Mouse (Mus musculus) MEL (cell line): ENCODE measurements around the gene Mrps21. TPM values are rescaled to one million over a fixed set of nuclear protein-coding genes. Genes with fewer than 3 reads are reported as not detected.
A peak's percentile ranks its signal among the peaks of the same experiment; 100 is the strongest.

ENCODE experiments used
- DNase-seq: peaks from one replicate; pipeline ENCODE4 v3.0.0; 2011; ENCODE audit warnings: low read depth, low spot score
- H3K27ac ChIP-seq: 2 replicates; pipeline ENCODE4 v1.5.1; 2012; ENCODE audit warnings: low read depth, mild to moderate bottlenecking, control low read depth, low read length, moderate library complexity; ENCODE audit not compliant: control insufficient read depth
- H3K27me3 ChIP-seq, 2 experiments: fragments of 150-350 bp in 1 of 2; sonication (generic) in 1 of 2; 2 replicates each; pipeline ENCODE4 v1.6.1; 2012; ENCODE audit warnings: low read length in 2 of 2, mild to moderate bottlenecking in 2 of 2, improper control_type of control experiment in 1 of 2, moderate library complexity in 1 of 2; ENCODE audit not compliant: insufficient read depth in 2 of 2, control insufficient read depth in 1 of 2
- H3K36me3 ChIP-seq, 2 experiments: 2 replicates each; pipeline ENCODE4 v1.6.1; 2012 to 2014; ENCODE audit warnings: low read length in 2 of 2, improper control_type of control experiment in 1 of 2, inconsistent platforms in 1 of 2, mild to moderate bottlenecking in 1 of 2; ENCODE audit not compliant: insufficient read depth in 2 of 2, control insufficient read depth in 1 of 2
- H3K4me1 ChIP-seq, 2 experiments: fragments of 150-350 bp in 1 of 2; sonication (generic) in 1 of 2; 2 replicates each; pipeline ENCODE4 v1.6.1; 2012; ENCODE audit warnings: low read length in 2 of 2, improper control_type of control experiment in 1 of 2, mild to moderate bottlenecking in 1 of 2; ENCODE audit not compliant: insufficient read depth in 2 of 2, control insufficient read depth in 1 of 2
- H3K4me3 ChIP-seq, 2 experiments: fragments of 150-350 bp in 1 of 2; sonication (generic) in 1 of 2; 2 replicates each; pipeline ENCODE4 v1.5.1; 2012; ENCODE audit warnings: low read depth in 2 of 2, low read length in 2 of 2, mild to moderate bottlenecking in 2 of 2, moderate library complexity in 2 of 2, control low read depth in 1 of 2, improper control_type of control experiment in 1 of 2; ENCODE audit not compliant: control insufficient read depth in 1 of 2, insufficient read depth in 1 of 2
- H3K79me2 ChIP-seq: 2 replicates; pipeline ENCODE4 v1.6.1; 2012; ENCODE audit warnings: mild to moderate bottlenecking, low read length, moderate library complexity; ENCODE audit not compliant: control insufficient read depth, poor library complexity, insufficient read depth
- H3K9ac ChIP-seq: 2 replicates; pipeline ENCODE4 v1.6.1; 2012; ENCODE audit warnings: low read depth, mild to moderate bottlenecking, control low read depth, low read length, moderate library complexity; ENCODE audit not compliant: control insufficient read depth, poor library complexity, severe bottlenecking
- H3K9me3 ChIP-seq: fragments of 150-350 bp; sonication (generic); replicated peaks from 2 replicates; pipeline ENCODE4 v1.6.1; 2012; ENCODE audit warnings: mild to moderate bottlenecking, low read length, improper control_type of control experiment, moderate library complexity; ENCODE audit not compliant: insufficient read depth
- CTCF ChIP-seq, 3 experiments: IDR thresholded peaks in 2 of 3; conservative IDR thresholded peaks in 1 of 3; 2 replicates each; pipeline ENCODE4 v1.5.1; 2011 to 2012; ENCODE audit warnings: low read length in 3 of 3, low read depth in 2 of 3, mild to moderate bottlenecking in 2 of 3, improper control_type of control experiment in 1 of 3, inconsistent platforms in 1 of 3, mixed read lengths in 1 of 3, moderate library complexity in 1 of 3; ENCODE audit not compliant: control insufficient read depth in 1 of 3, insufficient read depth in 1 of 3, poor library complexity in 1 of 3, severe bottlenecking in 1 of 3
- GATA1 ChIP-seq: IDR thresholded peaks from 2 replicates; pipeline ENCODE4 v1.6.1; 2011; ENCODE audit warnings: low read depth, low read length, improper control_type of control experiment
- HCFC1 ChIP-seq: IDR thresholded peaks from 2 replicates; pipeline ENCODE4 v1.6.1; 2012; ENCODE audit warnings: low read depth, mild to moderate bottlenecking, inconsistent platforms, low read length, improper control_type of control experiment, moderate library complexity
- KAT2A ChIP-seq: conservative IDR thresholded peaks from 2 replicates; pipeline ENCODE4 v1.6.1; 2012; ENCODE audit warnings: low read depth, low read length, improper control_type of control experiment, inconsistent platforms
- MAZ ChIP-seq: IDR thresholded peaks from 2 replicates; pipeline ENCODE4 v1.6.1; 2012; ENCODE audit warnings: low read depth, mild to moderate bottlenecking, inconsistent platforms, low read length, improper control_type of control experiment
- MXI1 ChIP-seq: IDR thresholded peaks from 2 replicates; pipeline ENCODE4 v1.6.1; 2011; ENCODE audit warnings: mild to moderate bottlenecking, low read depth, low read length, improper control_type of control experiment
- NELFE ChIP-seq: IDR thresholded peaks from 2 replicates; pipeline ENCODE4 v1.6.1; 2011; ENCODE audit warnings: low read depth, low read length, improper control_type of control experiment
- NRF1 ChIP-seq: IDR thresholded peaks from 2 replicates; pipeline ENCODE4 v1.6.1; 2014; ENCODE audit warnings: low read depth, mild to moderate bottlenecking, inconsistent platforms, low read length, improper control_type of control experiment, moderate library complexity; ENCODE audit not compliant: poor library complexity, insufficient read depth, severe bottlenecking
- POLR2A ChIP-seq, 2 experiments: IDR thresholded peaks; 2 replicates each; pipeline ENCODE4 v1.6.1; 2011 to 2012; ENCODE audit warnings: low read length in 2 of 2, mild to moderate bottlenecking in 2 of 2, control low read depth in 1 of 2, improper control_type of control experiment in 1 of 2, low read depth in 1 of 2, moderate library complexity in 1 of 2; ENCODE audit not compliant: control insufficient read depth in 1 of 2, insufficient read depth in 1 of 2, poor library complexity in 1 of 2
- POLR2AphosphoS5 ChIP-seq: IDR thresholded peaks from 2 replicates; pipeline ENCODE4 v1.6.1; 2012; ENCODE audit warnings: low read depth, borderline replicate concordance, mild to moderate bottlenecking, inconsistent platforms, low read length, moderate library complexity, mixed read lengths
- RAD21 ChIP-seq: IDR thresholded peaks from 2 replicates; pipeline ENCODE4 v1.6.1; 2011; ENCODE audit warnings: mild to moderate bottlenecking, low read depth, low read length, improper control_type of control experiment
- TAL1 ChIP-seq: IDR thresholded peaks from 2 replicates; pipeline ENCODE4 v1.6.1; 2012; ENCODE audit warnings: mild to moderate bottlenecking, inconsistent platforms, low read length, moderate library complexity, mixed read lengths
- TBP ChIP-seq: IDR thresholded peaks from 2 replicates; pipeline ENCODE4 v1.8.0; 2011; ENCODE audit warnings: low read depth, low read length, improper control_type of control experiment
- UBTF ChIP-seq: IDR thresholded peaks from 2 replicates; pipeline ENCODE4 v1.6.1; 2012; ENCODE audit warnings: low read depth, mild to moderate bottlenecking, inconsistent platforms, low read length, improper control_type of control experiment, moderate library complexity, borderline replicate concordance; ENCODE audit not compliant: insufficient read depth
- USF1 ChIP-seq: IDR thresholded peaks from 2 replicates; pipeline ENCODE4 v1.6.1; 2014; ENCODE audit warnings: low read depth, mild to moderate bottlenecking, inconsistent platforms, low read length, improper control_type of control experiment, moderate library complexity
- USF2 ChIP-seq, 2 experiments: IDR thresholded peaks; 2 replicates each; pipeline ENCODE4 v1.6.1; 2011 to 2012; ENCODE audit warnings: improper control_type of control experiment in 2 of 2, low read length in 2 of 2, borderline replicate concordance in 1 of 2, inconsistent platforms in 1 of 2, low read depth in 1 of 2, mild to moderate bottlenecking in 1 of 2; ENCODE audit not compliant: insufficient read depth in 1 of 2
- ZMIZ1 ChIP-seq: IDR thresholded peaks from 2 replicates; pipeline ENCODE4 v1.6.1; 2012; ENCODE audit warnings: low read depth, mild to moderate bottlenecking, inconsistent platforms, low read length, improper control_type of control experiment, moderate library complexity
- ZNF384 ChIP-seq: IDR thresholded peaks from 2 replicates; pipeline ENCODE4 v1.6.1; 2012; ENCODE audit warnings: low read depth, mild to moderate bottlenecking, inconsistent platforms, low read length, improper control_type of control experiment
- polyA plus RNA-seq, 2 experiments: library from polyadenylated mRNA; stranded (reverse) in 1 of 2; unstranded in 1 of 2; fragments of >175 nt in 1 of 2; fragments of >200 nt in 1 of 2; gene quantifications; 2 replicates each; pipeline versions ENCODE4 v1.2.1 to v1.2.4; 2012; ENCODE audit warnings: low replicate concordance in 2 of 2, low read depth in 1 of 2; ENCODE audit not compliant: insufficient read length in 2 of 2, insufficient read depth in 1 of 2, missing spikeins in 1 of 2
- total RNA-seq: library from RNA; depleted of rRNA; stranded (reverse); fragments of 300-350 nt; gene quantifications from 2 replicates; pipeline ENCODE4 v1.2.3, GENCODE M21; 2012

Gene Mrps21
- total and polyA plus RNA-seq, 3 experiments, result 469 to 586 TPM; not detected in 1

DNA sequence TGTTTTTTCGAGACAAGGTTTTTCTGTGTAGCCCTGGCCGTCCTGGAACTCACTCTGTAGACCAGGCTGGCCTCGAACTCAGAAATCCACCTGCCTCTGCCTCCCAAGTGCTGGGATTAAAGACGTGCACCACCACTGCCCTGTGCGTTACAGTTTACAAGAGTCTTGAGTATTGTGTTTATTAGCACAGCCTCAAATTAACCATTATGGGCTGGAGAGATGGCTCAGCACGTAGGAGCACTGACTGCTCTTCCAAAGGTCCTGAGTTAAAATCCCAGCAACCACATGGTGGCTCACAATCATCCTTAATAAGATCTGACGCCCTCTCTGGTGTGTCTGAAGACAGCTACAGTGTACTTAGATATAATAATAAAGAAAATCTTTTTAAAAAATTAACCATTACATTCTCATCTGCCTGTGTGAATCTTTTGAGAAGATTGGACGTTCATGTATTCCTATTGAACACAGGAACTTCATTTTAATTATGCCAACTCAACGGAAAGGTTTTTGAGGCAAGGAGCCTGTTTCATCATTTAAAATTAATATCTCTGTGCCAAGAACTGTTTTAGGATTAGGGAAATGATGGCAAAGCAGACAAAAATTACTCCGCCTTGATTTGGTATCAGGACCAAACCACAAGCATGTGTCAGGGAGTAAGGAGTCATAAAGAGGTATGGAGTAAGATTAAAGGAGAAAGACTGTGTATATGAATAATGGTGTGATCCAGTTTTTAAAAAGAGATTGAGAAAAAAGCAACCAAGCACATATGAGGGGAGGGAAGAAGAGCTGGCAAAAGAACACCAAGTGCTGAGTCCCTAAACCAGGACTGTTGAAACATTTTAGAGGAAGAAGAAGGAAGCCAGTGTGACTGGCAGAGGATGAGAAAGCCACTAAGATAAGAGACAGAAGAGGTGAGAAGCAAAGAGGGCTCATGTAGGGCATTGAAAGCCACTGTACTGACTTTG lies 51.0 kb downstream of the Mrps21 start:
- peak overlapping the region; percentile 77 for H3K9ac ChIP-seq
- peak overlapping the region; percentile 89 for H3K27ac ChIP-seq
- no peaks in the 10 kb centered on the region for H3K9me3 ChIP-seq
- peak; percentile 81 for DNase-seq
- TF ChIP-seq KAT2A (no peak), NELFE (no peak), USF1 (no peak), MXI1 (no peak), ZNF384 (no peak), POLR2A (IDR thresholded peaks at IDR 0.05; ENCODE audit: control insufficient read depth in 1 of 2, insufficient read depth in 1 of 2, low read depth in 1 of 2, low read length in 2 of 2, poor library complexity in 1 of 2) (peak in 1 of 2 experiments; percentile 42; a peak in 1 of 4 replicates), CTCF (IDR thresholded peaks at IDR 0.05 in 2 of 3, conservative IDR thresholded peaks at IDR 0.05 in 1 of 3; ENCODE audit: control insufficient read depth in 1 of 3, insufficient read depth in 1 of 3, low read depth in 2 of 3, low read length in 3 of 3, poor library complexity in 1 of 3, severe bottlenecking in 1 of 3) (no peak), GATA1 (peak; percentile 84), ZMIZ1 (no peak), USF2 (IDR thresholded peaks at IDR 0.05; ENCODE audit: borderline replicate concordance in 1 of 2, insufficient read depth in 1 of 2, low read depth in 1 of 2, low read length in 2 of 2) (no peak), NRF1 (no peak), RAD21 (no peak), MAZ (no peak), HCFC1 (no peak), TBP (0 out of 2 replicates have a peak, but pooled peaks have one; percentile 4)
- H3K36me3 ChIP-seq, result peaks cover 0 to 40% of the 10 kb centered on the region in 2 experiments; a peak in 2 of 4 replicates
- H3K4me3 ChIP-seq, result peak overlapping the region; percentile 54 to 63
- peaks cover 36% of the 10 kb centered on the region for H3K79me2 ChIP-seq
- H3K4me1 ChIP-seq, result peaks cover 13 to 17% of the 10 kb centered on the region in 2 experiments
- H3K27me3 ChIP-seq, result no peaks in the 10 kb centered on the region

GRCm38 (mm10) chr3:95819351-95819985 lies 51.9 kb downstream of the Mrps21 start:
- peak; percentile 80 for TF ChIP-seq TBP
- TF ChIP-seq UBTF, result peak; percentile 53; the same call in 1 of the 2 replicates
- TF ChIP-seq HCFC1, result no peak
- TF ChIP-seq POLR2AphosphoS5, result peak; percentile 93
- no peak for TF ChIP-seq TAL1
- TF ChIP-seq POLR2A (IDR thresholded peaks at IDR 0.05; ENCODE audit: control insufficient read depth in 1 of 2, insufficient read depth in 1 of 2, low read depth in 1 of 2, low read length in 2 of 2, poor library complexity in 1 of 2), result peak; percentile 95 to 97
- no peak for TF ChIP-seq ZMIZ1
- TF ChIP-seq CTCF (IDR thresholded peaks at IDR 0.05 in 2 of 3, conservative IDR thresholded peaks at IDR 0.05 in 1 of 3; ENCODE audit: control insufficient read depth in 1 of 3, insufficient read depth in 1 of 3, low read depth in 2 of 3, low read length in 3 of 3, poor library complexity in 1 of 3, severe bottlenecking in 1 of 3), result 0 out of 6 replicates have a peak, but pooled peaks of 1 of the 3 experiments have one; percentile 4
- Histone ChIP-seq H3K4me3 (peak overlapping the region; percentile 87 to 94), H3K27ac (peak overlapping the region; percentile 98), H3K4me1 (peaks cover 13% of the 10 kb centered on the region in 2 experiments), H3K36me3 (peaks cover 0 to 39% of the 10 kb centered on the region in 2 experiments; a peak in 2 of 4 replicates), H3K9ac (peak overlapping the region; percentile 77), H3K9me3 (no peaks in the 10 kb centered on the region), H3K79me2 (peaks cover 45% of the 10 kb centered on the region), H3K27me3 (no peaks in the 10 kb centered on the region)
- DNase-seq, result peak; percentile 100
